Mouse (Mus musculus): ENCODE results near the gene 9230104L09Rik. TPM values are rescaled to one million over a fixed set of nuclear protein-coding genes. Genes with fewer than 3 reads are reported as not detected.
A peak's percentile ranks its signal among the peaks of the same experiment; 100 is the strongest.

Gene 9230104L09Rik
- total RNA-seq (2021): 1.2 TPM in 1 of 2 replicates, not detected in the other
- long read RNA-seq: 0 reads

DNA sequence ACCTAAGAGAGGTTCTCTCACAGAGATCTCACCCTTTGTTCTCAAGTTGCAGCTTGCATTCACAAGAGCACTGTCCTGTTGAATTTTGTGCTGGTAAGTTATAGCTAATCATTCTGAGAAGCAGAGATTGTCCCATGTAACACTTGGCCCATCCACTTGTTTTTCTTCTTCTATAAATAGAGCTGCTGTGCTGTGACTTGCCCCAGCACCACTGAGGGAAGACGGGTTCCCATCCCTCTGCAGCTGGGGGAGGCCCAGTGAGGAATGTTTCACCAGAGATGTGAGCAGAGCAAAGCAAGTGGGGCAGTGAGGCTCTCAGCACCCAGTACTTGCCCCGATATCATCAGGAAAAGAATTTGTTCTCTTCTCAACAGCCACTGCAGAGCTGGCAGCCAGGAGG, at the start of gene 9230104L09Rik:
Gene 9230104L09Rik, minus strand, starts transcription at position 73 of the 400 bp plus-strand sequence.
- no peak for DNase-seq

DNA sequence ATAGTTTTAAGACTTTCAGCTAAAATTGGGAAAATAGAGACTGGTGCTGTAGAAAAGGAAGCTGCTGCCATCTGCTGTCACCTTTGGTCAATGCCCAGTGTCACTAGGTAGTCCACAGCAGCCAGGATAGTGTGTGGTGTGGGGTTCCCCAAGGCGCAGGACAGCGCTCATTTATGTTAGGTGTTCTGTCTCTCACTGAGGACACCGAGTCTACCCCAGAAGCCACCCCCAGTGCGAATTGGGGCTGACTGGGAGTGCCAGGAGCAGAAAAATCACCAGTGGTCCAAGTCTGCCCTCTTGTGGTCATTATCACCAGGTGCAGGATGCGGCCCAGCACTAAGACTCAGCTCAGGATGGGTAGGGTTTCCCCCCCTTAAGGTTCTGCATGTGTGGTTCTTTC, 37.4 kb upstream of the 9230104L09Rik start:
- DNase-seq: peak; percentile 55

DNA sequence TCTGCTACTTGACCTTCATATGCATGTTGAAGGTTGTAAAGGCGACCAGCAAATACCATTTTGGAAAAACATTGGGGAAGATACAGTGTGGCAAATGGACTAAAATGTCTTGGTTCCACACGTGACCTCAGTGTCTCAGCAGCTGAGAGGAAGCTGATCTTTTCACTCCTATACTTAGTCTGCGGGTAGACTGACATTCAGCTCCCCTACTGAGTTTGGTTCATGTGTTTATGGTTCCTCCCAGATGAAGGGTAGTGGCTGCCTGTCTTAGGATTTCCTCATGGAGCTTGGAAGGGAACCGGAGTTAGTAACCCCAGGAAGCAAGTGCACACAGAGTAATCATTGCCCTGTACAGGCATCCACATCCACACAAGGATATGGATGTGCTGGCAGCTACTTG, 35.5 kb upstream of the 9230104L09Rik start:
- no peak for DNase-seq

DNA sequence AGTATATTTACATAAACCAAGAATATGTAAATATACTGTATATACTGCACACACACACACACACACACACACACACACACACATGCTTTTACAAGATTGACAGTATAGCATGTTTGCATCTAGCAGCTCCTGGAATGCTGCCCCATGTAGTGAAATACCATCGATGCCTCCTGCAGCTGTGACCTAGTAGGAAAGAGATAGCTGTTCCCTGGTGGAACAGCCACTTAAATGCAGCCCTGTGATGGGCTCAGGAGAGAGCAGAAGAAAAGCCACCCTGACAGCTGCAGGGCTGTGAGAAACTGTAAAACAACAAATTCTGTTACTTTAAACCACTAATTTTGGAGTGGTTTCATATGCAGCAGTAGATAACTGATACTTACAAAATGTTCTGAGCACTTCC, 31.4 kb upstream of the 9230104L09Rik start:
- DNase-seq: no peak

DNA sequence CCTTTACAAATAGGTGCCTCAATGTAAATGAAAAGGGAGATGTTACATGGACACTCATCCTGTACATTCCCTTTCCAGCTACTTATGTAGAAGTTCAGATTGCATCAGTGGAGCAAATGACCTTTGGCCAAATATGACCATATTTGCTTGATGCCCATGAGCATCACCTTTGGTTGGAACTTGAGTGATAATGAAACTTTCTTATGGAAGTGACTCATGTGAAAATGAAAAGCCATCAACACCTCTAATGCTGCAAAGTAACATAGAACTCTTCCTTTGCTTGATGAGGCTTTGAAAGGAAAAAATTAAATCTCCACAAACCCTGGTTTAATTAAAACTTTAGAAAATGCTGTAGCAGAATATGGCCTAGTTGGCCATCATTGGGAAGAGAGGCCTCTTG, 28.3 kb upstream of the 9230104L09Rik start:
- no peak for DNase-seq

DNA sequence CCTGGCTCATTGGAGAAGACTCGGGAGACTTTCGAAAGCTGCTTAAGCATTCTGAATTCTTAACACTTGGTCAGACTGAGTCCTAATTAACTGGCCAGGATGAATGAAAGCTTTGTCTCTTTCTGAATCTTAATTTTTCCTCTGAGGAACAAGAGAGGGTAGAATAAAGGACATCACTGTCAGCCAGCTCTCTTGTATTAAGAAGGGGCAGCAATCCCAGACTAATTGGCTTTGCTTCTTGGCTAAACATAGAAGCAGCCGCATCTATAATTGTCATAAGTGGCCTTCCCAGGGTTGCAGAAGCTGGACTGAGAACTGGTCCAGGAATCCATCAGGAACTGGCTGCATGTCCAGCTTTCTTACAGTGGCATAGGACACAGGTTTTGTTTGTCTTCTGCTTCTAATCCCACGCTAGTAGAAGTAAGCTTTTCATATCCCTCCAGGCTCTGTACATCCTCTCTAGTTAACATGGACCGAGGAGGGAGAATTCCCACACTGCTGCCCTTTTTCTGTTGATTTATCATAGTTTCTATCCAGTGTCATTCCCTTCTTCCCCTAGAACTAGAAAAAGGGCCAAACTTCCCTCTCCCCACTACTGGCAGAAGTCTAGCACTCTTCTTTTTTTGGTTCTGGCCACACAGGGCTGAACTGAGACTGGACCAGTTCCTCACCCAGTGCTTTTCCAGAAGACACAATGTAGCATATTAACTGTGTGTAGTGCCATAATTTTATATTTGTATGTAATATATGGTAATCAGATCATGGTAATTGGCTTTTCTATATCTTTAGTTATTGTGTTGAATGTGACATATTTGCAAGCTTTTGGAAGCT, 25.4 kb upstream of the 9230104L09Rik start:
- DNase-seq: no peak

DNA sequence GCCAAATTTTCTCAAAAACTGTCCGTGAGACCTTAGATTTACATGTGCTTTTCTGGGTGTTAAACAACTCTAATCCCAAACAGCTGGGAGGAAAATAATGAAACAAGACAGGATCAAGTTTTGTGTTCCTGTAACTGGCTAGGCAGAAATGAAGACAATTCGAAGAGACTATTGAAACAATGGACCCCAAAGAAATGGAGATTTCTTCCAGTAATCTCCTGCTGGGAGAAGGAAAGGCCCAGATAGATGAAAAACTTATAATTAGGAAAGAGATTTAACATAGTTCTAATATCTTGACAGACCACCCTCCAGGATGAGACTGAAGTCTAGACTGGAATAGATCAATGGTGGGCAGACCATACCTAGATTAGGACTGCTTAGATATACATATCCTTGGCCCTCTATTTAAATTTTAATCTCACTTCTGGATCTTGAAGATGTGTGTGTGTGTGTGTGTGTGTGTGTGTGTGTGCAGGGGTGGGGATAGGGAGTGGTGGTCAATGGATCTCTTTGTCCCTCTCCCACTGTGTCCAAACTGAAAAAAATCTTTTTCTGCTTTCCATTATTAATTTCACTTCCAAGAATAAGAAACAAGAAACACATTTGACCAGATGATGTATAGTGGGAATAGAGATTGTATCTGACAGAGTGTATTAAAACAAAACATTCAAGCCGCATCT, 24.6 kb upstream of the 9230104L09Rik start:
- DNase-seq: no peak

DNA sequence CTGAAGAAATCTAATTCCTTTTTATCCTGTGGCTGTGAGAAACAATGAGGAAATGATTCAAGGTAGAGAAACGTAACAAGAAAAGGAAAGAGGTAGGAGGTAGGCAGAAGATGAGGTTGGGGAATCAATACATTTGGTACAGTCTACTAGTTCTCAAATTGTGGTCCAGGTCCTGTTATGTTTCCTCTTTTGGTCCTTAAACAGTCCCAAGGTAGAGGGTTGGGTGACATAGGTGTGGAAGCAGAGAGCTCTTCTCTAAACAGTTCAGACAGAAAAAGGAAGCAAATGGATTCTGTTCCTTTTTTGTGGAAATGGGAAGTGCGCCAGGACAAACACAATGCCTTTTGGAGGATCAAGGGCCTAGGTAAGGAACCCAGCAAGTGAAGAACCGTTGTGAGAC, 24.0 kb upstream of the 9230104L09Rik start:
- DNase-seq: no peak

DNA sequence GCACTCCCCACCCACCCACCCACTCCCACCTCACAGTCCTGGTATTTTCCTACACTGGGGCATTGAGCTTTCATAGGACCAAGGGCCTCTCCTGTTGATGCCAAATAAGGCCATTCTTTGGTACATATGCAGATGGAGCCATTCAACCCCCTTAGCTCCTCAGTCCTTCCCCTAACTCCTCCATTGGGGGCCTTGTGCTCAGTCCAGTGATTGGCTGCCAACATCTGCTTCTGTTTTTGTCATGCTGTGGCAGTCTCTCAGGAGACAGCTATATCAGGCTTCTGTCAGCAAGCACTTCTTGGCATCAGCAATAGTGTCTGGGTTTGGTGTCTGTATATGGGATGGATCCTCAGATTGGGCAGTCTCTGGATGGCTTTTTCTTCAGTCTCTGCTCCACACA, 19.9 kb upstream of the 9230104L09Rik start:
- no peak for DNase-seq

DNA sequence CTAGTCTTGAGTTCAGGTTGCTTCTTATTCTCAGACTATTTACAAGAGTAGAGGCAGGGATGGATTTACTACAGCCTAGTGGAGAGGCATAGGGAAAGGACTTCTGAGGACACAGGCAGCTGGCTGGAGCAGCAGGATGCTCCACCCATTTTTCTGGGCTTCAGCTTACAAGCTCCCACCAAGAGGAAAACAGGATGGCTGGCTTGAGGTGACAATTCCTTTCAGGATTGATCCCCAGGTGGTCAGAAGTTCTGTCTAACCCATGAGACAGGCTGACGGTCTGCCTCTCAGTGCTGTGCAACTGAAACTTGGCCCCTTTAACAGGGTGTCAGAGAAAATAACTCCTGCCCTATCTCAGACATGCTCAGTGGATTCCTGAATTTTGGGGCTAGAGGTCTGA, 14.4 kb upstream of the 9230104L09Rik start:
- DNase-seq: no peak

DNA sequence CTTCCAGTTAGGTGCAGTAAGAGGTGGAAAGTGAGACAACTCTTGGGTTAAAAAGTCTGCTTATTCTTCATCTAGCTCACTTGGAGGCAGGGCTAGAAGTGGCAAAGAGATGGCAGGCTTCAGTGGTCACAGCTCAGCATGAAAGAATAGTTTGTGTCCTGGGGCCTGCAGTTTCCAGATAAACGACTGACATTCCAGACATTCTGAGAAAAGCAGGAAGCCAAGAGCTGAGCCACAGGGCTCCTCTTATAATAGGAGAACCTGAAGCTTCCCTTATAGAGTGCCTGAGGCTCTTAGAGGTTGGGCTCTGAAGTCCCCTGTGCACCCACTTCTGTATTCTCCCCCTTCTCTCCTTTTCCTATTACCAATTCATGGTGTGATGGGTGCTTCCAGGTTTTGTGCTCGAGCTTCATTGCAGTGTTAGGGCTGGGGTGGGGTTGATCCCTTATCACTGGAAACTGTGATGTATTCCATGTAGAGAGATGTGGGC, 13.8 kb upstream of the 9230104L09Rik start:
- DNase-seq: no peak

DNA sequence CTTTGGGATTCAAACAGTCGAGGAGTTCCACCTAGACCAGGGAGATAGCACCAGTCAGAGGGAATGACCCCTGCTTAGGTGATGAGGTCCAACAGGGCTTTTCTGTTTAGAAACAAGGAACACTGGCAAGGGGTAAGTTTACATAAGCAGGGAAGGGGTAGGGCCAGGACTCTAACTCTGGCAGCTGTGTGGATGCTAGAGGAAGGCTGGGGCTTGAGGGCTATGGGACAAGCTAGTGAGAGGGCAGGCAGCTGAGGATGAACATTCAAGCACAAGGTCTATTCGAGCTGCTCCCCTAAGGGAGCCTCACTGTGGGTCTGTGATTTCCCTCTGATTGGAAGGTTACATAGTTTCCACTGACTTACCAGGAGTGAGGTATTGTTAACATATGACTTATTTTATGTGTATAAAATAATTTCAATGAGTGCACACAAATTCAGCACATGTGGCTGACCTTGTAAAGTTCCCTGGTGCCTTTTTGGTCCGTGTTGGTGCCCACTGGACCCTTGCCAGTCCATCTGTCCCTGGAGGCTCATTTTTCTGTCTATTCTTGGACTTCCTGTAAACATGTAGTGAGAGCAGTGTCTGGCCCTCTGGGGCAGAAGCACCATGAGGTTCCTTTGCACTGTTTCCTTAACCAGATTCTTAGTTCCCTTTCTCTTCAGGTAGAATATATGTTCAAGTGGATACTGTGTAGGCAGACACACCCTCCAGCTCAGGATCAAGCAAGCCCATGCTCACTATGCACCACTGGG, 12.4 kb upstream of the 9230104L09Rik start:
- peak; percentile 50 for DNase-seq

DNA sequence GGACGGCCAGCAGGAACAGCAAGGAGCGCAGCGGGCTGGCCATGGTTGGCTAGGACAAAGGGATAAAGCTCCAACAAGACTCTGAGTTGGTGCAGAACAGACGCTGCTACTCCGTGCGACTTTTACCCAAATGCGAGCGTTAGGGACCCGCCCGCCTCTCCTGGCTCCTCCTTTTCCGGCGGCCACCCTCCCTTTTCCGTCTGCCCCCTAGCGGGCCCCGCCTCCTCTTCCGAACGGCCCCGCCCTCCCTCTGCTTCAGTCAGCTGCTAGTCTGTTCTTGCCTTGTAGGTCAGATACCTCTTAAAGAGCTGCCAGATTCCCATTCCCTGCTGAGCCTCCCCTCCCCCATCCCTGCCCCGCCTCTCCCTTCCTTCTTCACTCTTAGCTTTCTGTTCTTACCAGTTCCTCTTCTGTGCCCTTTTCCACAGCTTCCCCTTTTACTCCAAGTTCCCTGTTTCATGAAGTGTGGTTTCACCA, 10.5 kb upstream of the 9230104L09Rik start, which contains the start of gene Cst3:
Gene Cst3, minus strand, starts transcription at position 358 of the 477 bp plus-strand sequence.
- DNase-seq: peak; percentile 93

DNA sequence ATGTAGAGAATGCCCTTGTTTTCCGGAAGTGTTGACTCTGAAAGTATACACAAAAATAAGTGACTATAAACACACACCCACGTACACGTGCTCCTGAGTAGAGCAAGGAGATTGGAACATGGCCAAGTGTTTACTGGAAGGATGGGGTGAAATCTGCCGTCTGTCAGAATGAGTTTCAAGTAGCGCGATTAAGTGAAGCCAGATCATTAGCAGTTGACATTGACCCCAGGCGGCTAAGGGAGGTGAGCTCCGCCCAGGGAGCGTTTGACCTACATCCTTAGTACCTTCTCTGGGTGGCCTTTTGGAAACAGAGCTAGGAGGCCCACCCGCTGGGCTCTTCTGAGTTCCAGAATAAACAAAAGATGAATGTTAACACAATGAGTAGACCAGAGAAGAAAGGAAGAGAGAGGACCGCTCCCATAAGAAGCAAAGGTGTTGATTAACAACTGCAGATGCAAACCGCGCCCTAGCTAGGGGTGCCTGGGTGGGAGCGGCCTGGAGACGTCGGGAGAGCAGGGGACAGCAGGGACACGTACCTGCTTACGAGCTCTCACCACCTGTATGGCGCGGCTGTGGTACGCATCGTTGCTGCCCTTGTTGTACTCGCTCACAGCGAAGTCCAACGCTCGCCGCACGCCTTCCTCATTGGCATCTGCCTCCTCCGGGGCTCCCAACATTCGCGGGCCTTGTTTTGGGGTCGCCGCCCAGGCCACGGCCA, 9.9 kb upstream of the 9230104L09Rik start:
- peak; percentile 13 for DNase-seq

DNA sequence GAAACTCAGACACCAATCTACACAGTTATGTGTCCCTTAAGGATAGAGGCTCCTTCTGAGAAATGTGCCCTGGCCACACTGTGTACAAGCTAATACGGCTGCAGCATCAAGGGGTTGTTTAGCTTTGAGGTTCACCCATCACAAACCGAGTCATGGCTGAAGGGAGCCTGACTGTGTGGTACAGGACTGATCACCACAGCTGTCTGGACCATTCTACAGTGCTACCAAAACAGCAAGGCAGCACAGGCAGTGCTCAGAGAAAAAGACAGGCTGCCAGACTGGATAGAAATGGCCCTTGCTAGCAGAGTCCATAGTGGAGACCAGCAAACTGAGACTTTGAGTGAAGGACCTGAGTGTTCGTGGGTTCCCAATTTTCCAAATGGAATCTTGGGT, 9.4 kb upstream of the 9230104L09Rik start:
- DNase-seq: no peak

DNA sequence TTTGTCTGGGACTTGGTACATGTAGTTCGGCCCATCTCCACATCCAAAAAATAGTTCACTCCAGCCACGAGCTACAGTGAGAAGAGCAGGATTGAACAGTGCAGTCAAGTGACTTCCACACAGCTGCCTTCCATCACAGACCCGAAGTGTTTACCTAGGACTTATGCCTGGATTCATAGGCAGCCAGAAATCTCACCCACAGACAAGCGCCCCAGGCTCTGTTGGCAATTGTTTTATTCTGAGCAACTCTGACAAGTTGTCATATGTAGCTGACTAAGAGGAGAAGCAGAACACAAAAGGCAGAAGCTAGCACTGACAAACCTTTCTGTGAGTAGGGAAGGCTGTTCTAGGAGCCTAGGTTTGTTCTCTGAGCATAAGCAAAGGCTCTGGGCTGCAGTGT, 8.0 kb upstream of the 9230104L09Rik start:
- no peak for DNase-seq

DNA sequence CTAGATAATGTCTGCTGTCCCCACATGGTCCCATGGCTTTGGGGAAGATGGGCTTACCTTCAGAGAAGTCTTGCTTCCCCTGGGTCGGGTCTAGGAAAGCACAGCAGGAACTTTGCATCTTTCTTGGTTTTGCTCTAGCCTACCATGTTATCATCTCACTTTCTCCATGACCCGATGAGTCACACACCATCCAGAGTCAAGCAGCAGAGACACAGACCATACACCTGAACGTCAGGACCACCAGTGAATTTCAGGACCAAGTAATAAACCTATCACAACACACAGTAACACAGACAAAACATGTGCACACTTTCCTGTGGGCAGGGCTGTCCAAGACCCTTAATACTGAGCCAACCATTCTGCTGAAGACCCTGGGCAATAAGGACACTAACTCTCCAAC, 5.7 kb upstream of the 9230104L09Rik start:
- DNase-seq: no peak

DNA sequence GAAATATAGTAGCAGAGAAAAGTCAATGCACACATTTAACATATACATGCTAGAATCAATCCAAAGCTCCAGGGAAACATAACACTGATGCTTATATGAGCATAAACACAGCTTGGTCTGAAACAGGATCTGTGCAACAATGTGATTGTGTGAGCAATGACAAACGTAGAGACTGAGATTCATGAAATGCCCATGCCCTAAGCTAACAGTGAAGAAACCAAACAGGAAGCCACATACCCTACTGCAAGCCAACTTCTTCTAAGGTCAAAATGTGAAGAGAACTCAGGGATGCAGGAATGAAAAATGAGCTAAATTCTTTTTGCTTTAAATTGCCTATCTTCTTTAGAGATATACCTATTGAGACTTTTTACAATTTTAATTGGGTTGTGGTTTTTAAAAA, 4.1 kb upstream of the 9230104L09Rik start:
- no peak for DNase-seq

DNA sequence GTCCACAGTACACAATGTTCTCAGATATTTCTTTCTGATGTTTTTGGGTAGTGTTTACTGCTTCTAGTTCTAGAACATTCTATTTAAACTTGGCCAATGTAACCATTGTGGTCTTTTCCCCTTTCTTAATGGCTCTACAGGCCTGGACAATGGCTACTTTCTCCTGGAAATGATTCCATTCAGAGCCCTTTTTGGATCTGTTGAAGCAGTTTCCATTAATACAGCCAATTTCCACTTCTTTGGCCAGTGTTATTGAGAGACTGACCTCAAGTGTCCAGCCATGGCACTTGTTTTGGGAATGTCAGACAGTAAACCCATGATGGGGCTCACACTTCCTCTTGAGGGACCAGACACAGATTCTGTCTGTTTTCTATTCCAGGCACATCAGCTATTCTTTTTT, 3.1 kb downstream of the 9230104L09Rik start:
- DNase-seq: no peak

DNA sequence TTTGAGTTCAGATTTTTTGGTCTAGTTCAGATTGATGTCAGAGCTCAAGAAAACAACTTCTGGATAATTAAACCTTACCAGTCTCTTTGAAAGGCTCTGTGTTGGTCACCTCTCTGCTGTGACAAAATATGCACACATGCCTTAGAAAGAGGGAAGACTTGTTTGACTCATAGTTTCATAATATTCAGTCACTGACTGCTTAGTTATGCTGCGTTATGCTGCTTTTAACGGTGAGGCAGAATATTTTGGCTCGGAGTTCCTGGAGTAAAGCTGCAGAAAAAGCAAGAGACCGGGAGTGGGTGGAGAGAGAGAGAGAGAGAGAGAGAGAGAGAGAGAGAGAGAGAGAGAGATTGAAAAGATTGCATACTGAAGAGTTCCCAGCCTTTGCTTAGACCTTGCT, 3.8 kb downstream of the 9230104L09Rik start:
- DNase-seq: no peak

DNA sequence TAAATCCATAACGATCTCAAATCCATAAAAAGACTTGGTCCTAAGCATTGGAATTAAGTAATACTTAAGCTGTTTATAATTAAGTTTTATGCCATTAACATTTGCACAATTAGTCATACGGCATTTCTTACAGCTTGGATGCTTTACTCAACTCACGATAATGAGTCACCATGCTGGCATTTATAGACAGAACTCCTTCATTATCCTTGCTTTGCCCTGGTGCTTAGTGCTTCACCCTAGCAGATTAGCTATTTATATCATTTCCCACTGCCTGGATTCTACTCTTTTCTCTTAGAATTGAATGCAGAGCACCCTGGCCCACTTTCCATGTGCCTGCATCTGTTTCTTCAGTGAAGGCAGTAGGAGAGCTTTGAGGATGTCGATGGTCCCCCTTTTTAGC, 7.3 kb downstream of the 9230104L09Rik start:
- DNase-seq: no peak

Data from adrenal gland, postnatal 25 days (tissue).